Mouse (Mus musculus) subcutaneous adipose tissue, adult 2 months (tissue): ENCODE data around the gene Olfr1406. TPM values are rescaled to one million over a fixed set of nuclear protein-coding genes. Genes with fewer than 3 reads are reported as not detected.

Source experiments
- polyA plus RNA-seq: library from polyadenylated mRNA; depleted of rRNA; stranded (reverse); fragments of >200 nt; gene quantifications from 2 replicates; pipeline ENCODE4 v1.2.3, GENCODE M21; 2012; ENCODE audit warnings: low replicate concordance; rRNA removed

The Olfr1406 gene
- polyA plus RNA-seq: not detected in 2 replicates

GRCm38 (mm10) chr1:173190540-173190939, at the start of gene Olfr1406:
Gene Olfr1406 (minus strand): TSS chr1:173190640.

GRCm38 (mm10) chr1:173227081-173227480, 36.6 kb upstream of the Olfr1406 start, which contains the start of gene Fcer1a:
Gene Fcer1a (minus strand): TSS chr1:173227214.

GRCm38 (mm10) chr1:173212092-173212491, 21.7 kb upstream of the Olfr1406 start, which contains the start of gene Olfr1404:
Gene Olfr1404 (plus strand): TSS chr1:173212392.

GRCm38 (mm10) chr1:173197508-173197907, 7.1 kb upstream of the Olfr1406 start, which contains the start of gene Olfr218:
Gene Olfr218 (plus strand): TSS chr1:173197808.

GRCm38 (mm10) chr1:173137274-173137673, 53.2 kb downstream of the Olfr1406 start, which contains the start of gene Olfr1408:
Gene Olfr1408 (minus strand): TSS chr1:173137374.

Other genes with a start within 250 kb of the Olfr1406 start
- gene Olfr16, start 240.2 kb downstream of the Olfr1406 start, polyA plus RNA-seq: not detected in 2 replicates
- gene Olfr1408, start 53.3 kb downstream of the Olfr1406 start, polyA plus RNA-seq: not detected in 2 replicates
- not detected in 2 replicates for gene Olfr218, start 7.2 kb upstream of the Olfr1406 start, polyA plus RNA-seq
- not detected in 2 replicates for gene Olfr1404, start 21.8 kb upstream of the Olfr1406 start, polyA plus RNA-seq
- gene Fcer1a, start 36.6 kb upstream of the Olfr1406 start, polyA plus RNA-seq: 0.17 TPM in 1 of 2 replicates, not detected in the other
- not detected in 2 replicates for gene Olfr418, start 75.4 kb upstream of the Olfr1406 start, polyA plus RNA-seq
- gene Mptx2, start 87.1 kb upstream of the Olfr1406 start, polyA plus RNA-seq: not detected in 2 replicates
- 20.1 and 42.5 TPM in 2 replicates for gene Ackr1, start 143.1 kb upstream of the Olfr1406 start, polyA plus RNA-seq
- 2.7 and 2.8 TPM in 2 replicates for gene Aim2, start 160.2 kb upstream of the Olfr1406 start, polyA plus RNA-seq
- gene Cadm3, start 177.1 kb upstream of the Olfr1406 start, polyA plus RNA-seq: 39.6 and 40.2 TPM in 2 replicates